Mouse (Mus musculus) heart, adult 2 months (tissue): ENCODE data around the gene Fam43a.

Experiments used
- CTCF ChIP-seq: fragments of 200-600 bp; IDR thresholded peaks from 2 replicates; pipeline ENCODE4 v1.8.1; 2022; ENCODE audit warnings: antibody characterized with exemption, mild to moderate bottlenecking, moderate library complexity
- EP300 ChIP-seq: fragments of 200-500 bp; IDR thresholded peaks from 2 replicates; pipeline ENCODE4 v1.6.1; 2011; ENCODE audit warnings: low read depth, low read length, control low read depth; ENCODE audit not compliant: insufficient read depth
- POLR2A ChIP-seq: fragments of 200-500 bp; IDR thresholded peaks from 2 replicates; pipeline ENCODE4 v1.6.1; 2011; ENCODE audit warnings: mild to moderate bottlenecking, low read depth, low read length, control low read depth; ENCODE audit not compliant: insufficient read depth

DNA sequence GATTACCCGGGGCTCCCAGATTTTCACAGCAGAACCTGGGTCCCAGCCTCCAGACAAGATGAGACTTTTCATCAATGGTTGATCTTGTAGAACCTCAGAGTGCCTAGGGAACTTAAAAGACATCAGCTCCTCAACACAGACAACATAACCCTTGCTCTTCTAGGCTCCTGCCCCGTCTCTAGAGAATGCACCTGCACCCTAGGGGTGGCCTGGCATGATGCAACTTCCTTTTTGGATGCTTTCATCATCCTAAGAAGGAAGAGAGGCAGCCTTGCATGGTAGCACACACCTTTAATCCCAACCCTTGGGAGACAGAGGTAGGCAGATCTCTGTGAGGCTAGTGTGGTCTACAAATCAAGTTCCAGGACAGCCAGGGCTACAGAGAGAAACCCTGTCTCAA, 25.1 kb downstream of the Fam43a start:
- TF ChIP-seq CTCF (no peak), POLR2A (no peak), EP300 (no peak)
